In genomic region chr19:53711261-53711890, GRCm38 (mm10) we compare ENCODE assay signal across 15 mouse cellular contexts. TPM values are rescaled to one million over a fixed set of nuclear protein-coding genes. Genes with fewer than 3 reads are reported as not detected.
DNase-seq lines count a peak whose midpoint lies in the region; ATAC-seq and TF ChIP-seq lines count a peak whose summit lies in the region.
"Had no signal": no experiment of that assay in that cellular context is flagged by ENCODE, and none has a peak within 500 bp of the region (broad histone marks: within the 10 kb centered on the region; RNA-seq: fewer than 3 reads in every experiment).

No protein-coding gene starts in this region.

- peak; percentile 70 for DNase-seq in embryonic facial prominence, embryonic 14.5 days (ENCODE audit: low spot score)
- DNase-seq in embryonic facial prominence, embryonic 10.5 days (ENCODE audit: low spot score): no peak
- peak; percentile 53 for DNase-seq in kidney, postnatal 0 days (ENCODE audit: low spot score)
- no peak for DNase-seq in kidney, adult 8-10 months
- peak; percentile 20 for DNase-seq in limb, embryonic 14.5 days (ENCODE audit: low spot score)
- DNase-seq in left cerebral cortex, adult 2 months (ENCODE audit: extremely low spot score in 1 of 2, low spot score in 2 of 2): no peak
- DNase-seq in frontal cortex, postnatal 36 days (ENCODE audit: low spot score in 2 of 2): no peak
- DNase-seq: cerebellum, adult 9-10 months; midbrain, embryonic 14.5 days; thymus, adult 18-20 months had no signal

- H3K4me1 ChIP-seq in embryonic facial prominence, embryonic 14.5 days (ENCODE audit: control insufficient read depth, insufficient read depth, low read length): 0 out of 2 replicates have a peak, but pooled peaks cover 4% of the 10 kb centered on the region
- H3K4me1 ChIP-seq in embryonic facial prominence, embryonic 10.5 days: peaks cover 6% of the 10 kb centered on the region
- H3K4me1 ChIP-seq in kidney, postnatal 0 days (replicated peaks; ENCODE audit: insufficient read depth, low read length): no peaks in the 10 kb centered on the region
- peaks cover 6% of the 10 kb centered on the region for H3K4me1 ChIP-seq in embryonic facial prominence, embryonic 15.5 days
- H3K4me1 ChIP-seq in limb, embryonic 14.5 days (ENCODE audit: control insufficient read depth, insufficient read depth, low read length): peaks cover 7% of the 10 kb centered on the region
- H3K4me1 ChIP-seq: forebrain, embryonic 12.5 days had no signal

- no peak overlapping the region for H3K4me2 ChIP-seq in embryonic facial prominence, embryonic 14.5 days (ENCODE audit: low read depth, low read length)
- H3K4me2 ChIP-seq in kidney, postnatal 0 days (ENCODE audit: low read length): no peak overlapping the region
- no peak overlapping the region for H3K4me2 ChIP-seq in embryonic facial prominence, embryonic 15.5 days (replicated peaks)
- no peak overlapping the region for H3K4me2 ChIP-seq in limb, embryonic 14.5 days (replicated peaks; ENCODE audit: low read depth, low read length, severe bottlenecking)
- H3K4me2 ChIP-seq: forebrain, embryonic 12.5 days; hindbrain, embryonic 14.5 days; liver, embryonic 12.5 days had no signal

- no peaks in the 10 kb centered on the region for H3K36me3 ChIP-seq in embryonic facial prominence, embryonic 14.5 days (ENCODE audit: control insufficient read depth, insufficient read depth, low read length)
- H3K36me3 ChIP-seq in embryonic facial prominence, embryonic 10.5 days (replicated peaks): no peaks in the 10 kb centered on the region
- no peaks in the 10 kb centered on the region for H3K36me3 ChIP-seq in kidney, postnatal 0 days (ENCODE audit: insufficient read depth, low read length)
- no peaks in the 10 kb centered on the region for H3K36me3 ChIP-seq in embryonic facial prominence, embryonic 15.5 days
- H3K36me3 ChIP-seq in limb, embryonic 14.5 days (ENCODE audit: control insufficient read depth, insufficient read depth, low read length): no peaks in the 10 kb centered on the region
- H3K36me3 ChIP-seq: forebrain, embryonic 12.5 days; liver, embryonic 12.5 days had no signal

- intact Hi-C loops in left cerebral cortex, adult 2 months (cut with DNase I): no loop called here

- 0 out of 2 replicates have a peak, but pooled peaks cover 4% of the 10 kb centered on the region for H3K9me3 ChIP-seq in embryonic facial prominence, embryonic 14.5 days (ENCODE audit: control insufficient read depth, low read length)
- peaks cover 7% of the 10 kb centered on the region; the same call in 1 of the 2 replicates for H3K9me3 ChIP-seq in embryonic facial prominence, embryonic 10.5 days
- no peaks in the 10 kb centered on the region for H3K9me3 ChIP-seq in kidney, postnatal 0 days (replicated peaks; ENCODE audit: low read length)
- no peaks in the 10 kb centered on the region; the same call in 1 of the 2 replicates for H3K9me3 ChIP-seq in embryonic facial prominence, embryonic 15.5 days (replicated peaks)
- H3K9me3 ChIP-seq in limb, embryonic 14.5 days (ENCODE audit: control insufficient read depth, low read length): no peaks in the 10 kb centered on the region
- H3K9me3 ChIP-seq: liver, embryonic 12.5 days had no signal

- 28% methylated on average over 8 of the region's 8 CpGs for whole genome bisulfite sequencing in embryonic facial prominence, embryonic 14.5 days
- 49% methylated on average over 8 of the region's 8 CpGs for WGBS in embryonic facial prominence, embryonic 10.5 days
- 3% methylated on average over 8 of the region's 8 CpGs for WGBS in kidney, postnatal 0 days
- WGBS in embryonic facial prominence, embryonic 15.5 days: 33% methylated on average over 8 of the region's 8 CpGs
- WGBS in limb, embryonic 14.5 days: 16% methylated on average over 8 of the region's 8 CpGs

- no peaks in the 10 kb centered on the region for H3K27me3 ChIP-seq in embryonic facial prominence, embryonic 14.5 days (replicated peaks; ENCODE audit: control insufficient read depth, insufficient read depth, low read length)
- H3K27me3 ChIP-seq in embryonic facial prominence, embryonic 10.5 days (replicated peaks; ENCODE audit: low read depth, poor library complexity, severe bottlenecking): no peaks in the 10 kb centered on the region
- H3K27me3 ChIP-seq in kidney, postnatal 0 days (ENCODE audit: insufficient read depth, low read length): no peaks in the 10 kb centered on the region
- H3K27me3 ChIP-seq in embryonic facial prominence, embryonic 15.5 days: no peaks in the 10 kb centered on the region
- H3K27me3 ChIP-seq in limb, embryonic 14.5 days (ENCODE audit: control insufficient read depth, insufficient read depth, low read length): no peaks in the 10 kb centered on the region
- H3K27me3 ChIP-seq: forebrain, embryonic 12.5 days had no signal

- no peak overlapping the region for H3K9ac ChIP-seq in embryonic facial prominence, embryonic 14.5 days (ENCODE audit: low read depth, low read length)
- no peak overlapping the region for H3K9ac ChIP-seq in kidney, postnatal 0 days (ENCODE audit: low read depth, low read length)
- no peak overlapping the region for H3K9ac ChIP-seq in embryonic facial prominence, embryonic 15.5 days
- no peak overlapping the region for H3K9ac ChIP-seq in limb, embryonic 14.5 days (ENCODE audit: low read depth, low read length, severe bottlenecking)
- H3K9ac ChIP-seq: forebrain, embryonic 12.5 days; hindbrain, embryonic 14.5 days; liver, embryonic 12.5 days had no signal

- no peak for TF ChIP-seq CTCF in kidney, postnatal 0 days (IDR thresholded peaks at IDR 0.05; ENCODE audit: low read depth)
- TF ChIP-seq CTCF in left cerebral cortex, adult 2 months (IDR thresholded peaks at IDR 0.05): no peak

- TF ChIP-seq POLR2A in limb, embryonic 14.5 days (IDR thresholded peaks at IDR 0.05; ENCODE audit: borderline replicate concordance, extremely low read depth, insufficient read depth, insufficient read length): no peak

- H3K4me3 ChIP-seq in embryonic facial prominence, embryonic 14.5 days (ENCODE audit: low read depth, low read length): no peak overlapping the region
- H3K4me3 ChIP-seq in embryonic facial prominence, embryonic 10.5 days: no peak overlapping the region
- H3K4me3 ChIP-seq in kidney, postnatal 0 days (replicated peaks; ENCODE audit: low read depth, low read length): no peak overlapping the region
- H3K4me3 ChIP-seq in embryonic facial prominence, embryonic 15.5 days (replicated peaks): no peak overlapping the region
- H3K4me3 ChIP-seq in limb, embryonic 14.5 days (replicated peaks; ENCODE audit: low read length): no peak overlapping the region
- no peak overlapping the region for H3K4me3 ChIP-seq in left cerebral cortex, adult 2 months
- H3K4me3 ChIP-seq: forebrain, embryonic 12.5 days; liver, embryonic 12.5 days had no signal

- peak; percentile 60 for ATAC-seq in embryonic facial prominence, embryonic 14.5 days (ENCODE audit: low read depth)
- ATAC-seq in kidney, postnatal 0 days (replicated peaks; ENCODE audit: low FRiP score, low read depth): 0 out of 2 replicates have a peak, but pooled peaks have one; percentile 25
- ATAC-seq in embryonic facial prominence, embryonic 15.5 days (ENCODE audit: insufficient number of reproducible peaks, low FRiP score, low TSS enrichment, low read depth): peak; percentile 78; the same call in 1 of the 2 replicates
- peak; percentile 54 for ATAC-seq in limb, embryonic 14.5 days (ENCODE audit: low FRiP score, low read depth)

- H3K27ac ChIP-seq in embryonic facial prominence, embryonic 14.5 days (replicated peaks; ENCODE audit: low read depth, low read length): no peak overlapping the region
- no peak overlapping the region for H3K27ac ChIP-seq in embryonic facial prominence, embryonic 10.5 days (replicated peaks)
- H3K27ac ChIP-seq in kidney, postnatal 0 days: no peak overlapping the region
- H3K27ac ChIP-seq in embryonic facial prominence, embryonic 15.5 days (replicated peaks): 0 out of 2 replicates have a peak overlapping the region, but pooled peaks have one; percentile 28
- no peak overlapping the region for H3K27ac ChIP-seq in limb, embryonic 14.5 days (replicated peaks; ENCODE audit: low read depth, low read length)
- no peak overlapping the region for H3K27ac ChIP-seq in left cerebral cortex, adult 2 months
- H3K27ac ChIP-seq: forebrain, embryonic 12.5 days; hindbrain, embryonic 14.5 days; liver, embryonic 12.5 days; macrophage had no signal

RNA-seq across cellular contexts. Expression of gene Rbm20, which starts 34.3 kb away (rescaled TPM):
- polyA plus RNA-seq in embryonic facial prominence, embryonic 14.5 days (2014; fragmentation: Nextera tagmentation; extraction: Ambion mirVana): 5.8 and 5.9 TPM in 2 replicates
- 0.87 and 1.2 TPM in 2 replicates for polyA plus RNA-seq in embryonic facial prominence, embryonic 10.5 days (2016; fragmentation: Nextera tagmentation; extraction: Ambion mirVana)
- 2.5 and 2.8 TPM in 2 replicates for polyA plus RNA-seq in kidney, postnatal 0 days (2015; fragmentation: Nextera tagmentation; extraction: Ambion mirVana)
- 5.5 and 6.2 TPM in 2 replicates for polyA plus RNA-seq in embryonic facial prominence, embryonic 15.5 days (2015; fragmentation: Nextera tagmentation; extraction: Ambion mirVana)
- polyA plus RNA-seq in limb, embryonic 14.5 days (2012; rRNA removed): 9.9 and 10.0 TPM in 2 replicates
- polyA plus RNA-seq in limb, embryonic 14.5 days (2014; fragmentation: Nextera tagmentation; extraction: Ambion mirVana): 5.5 and 6.9 TPM in 2 replicates
- 1 to 10 TPM; 4.0 to 5.8 TPM for total RNA-seq in left cerebral cortex, adult 2 months (2021)
- polyA plus RNA-seq: macrophage had no signal

Comparison
In these comparisons a context has a peak if more than half of its experiments do, and no peak if none do; other contexts are left out.
1. DNase-seq: peak in embryonic facial prominence, embryonic 14.5 days (single experiment), kidney, postnatal 0 days (single experiment) and limb, embryonic 14.5 days (single experiment); none in embryonic facial prominence, embryonic 10.5 days (single experiment), kidney, adult 8-10 months (0 of 2), left cerebral cortex, adult 2 months (0 of 2) and frontal cortex, postnatal 36 days (0 of 2).
2. ATAC-seq: peak in every context shown above with its lines; median percentile 78 in embryonic facial prominence, embryonic 15.5 days; 60 in embryonic facial prominence, embryonic 14.5 days; 54 in limb, embryonic 14.5 days; 25 in kidney, postnatal 0 days.